In genomic region chr10:86778398-86779116, GRCm38 (mm10) we compare ENCODE assay signal across 7 mouse cellular contexts. TPM values are rescaled to one million over a fixed set of nuclear protein-coding genes. Genes with fewer than 3 reads are reported as not detected.
DNase-seq lines count a peak whose midpoint lies in the region; ATAC-seq lines count a peak whose summit lies in the region.

Gene Nt5dc3 (plus strand): TSS chr10:86779005.

- WGBS in intestine, embryonic 15.5 days: under 1% methylated on average over 44 of the region's 44 CpGs
- under 1% methylated on average over 44 of the region's 44 CpGs for WGBS in midbrain, embryonic 10.5 days

- intact Hi-C loops in gastrocnemius, postnatal 36 days (cut with DNase I): loop anchor here (5.0 kb wide), 1 partner anchor 71 kb away; the partner anchor contains the start of genes Hsp90b1 and Ttc41
- intact Hi-C loops in left cerebral cortex, postnatal 25 days (cut with DNase I): loop anchor here (1.0 to 2.0 kb wide), 2 partner anchors 42 to 72 kb away; no protein-coding TSS in a partner anchor

- H3K9ac ChIP-seq in intestine, embryonic 15.5 days: peak within 1 kb of the TSS; percentile 63

- no peaks in the 10 kb centered on the region for H3K27me3 ChIP-seq in intestine, embryonic 15.5 days (replicated peaks)
- peaks cover 36% of the 10 kb centered on the region for H3K27me3 ChIP-seq in midbrain, embryonic 10.5 days (ENCODE audit: low read depth, poor library complexity, severe bottlenecking)

- H3K9me3 ChIP-seq in intestine, embryonic 15.5 days: no peaks in the 10 kb centered on the region
- H3K9me3 ChIP-seq in midbrain, embryonic 10.5 days (replicated peaks): no peaks in the 10 kb centered on the region

- peak; percentile 99 for DNase-seq in adrenal gland, adult 2 months
- peak; percentile 95 for DNase-seq in embryo, embryonic 11.5 days (ENCODE audit: low read depth, low spot score)
- DNase-seq in gastrocnemius, postnatal 36 days: peak; percentile 96 to 97
- peak; percentile 90 to 96 for DNase-seq in left cerebral cortex, postnatal 25 days (ENCODE audit: low spot score in 2 of 2)
- peak; percentile 97 for DNase-seq in midbrain, embryonic 10.5 days (ENCODE audit: low spot score)
- peak; percentile 90 for DNase-seq in right cerebral cortex, postnatal 4 days

- ATAC-seq in intestine, embryonic 15.5 days: peak; percentile 96

- peak within 1 kb of the TSS; percentile 72 for H3K27ac ChIP-seq in intestine, embryonic 15.5 days
- peak within 1 kb of the TSS; percentile 88 for H3K27ac ChIP-seq in midbrain, embryonic 10.5 days (replicated peaks)

- H3K4me1 ChIP-seq in intestine, embryonic 15.5 days (replicated peaks): peaks cover 16% of the 10 kb centered on the region; the same call in 1 of the 2 replicates
- peaks cover 40% of the 10 kb centered on the region for H3K4me1 ChIP-seq in midbrain, embryonic 10.5 days

- no peaks in the 10 kb centered on the region for H3K36me3 ChIP-seq in intestine, embryonic 15.5 days
- no peaks in the 10 kb centered on the region for H3K36me3 ChIP-seq in midbrain, embryonic 10.5 days

- H3K4me2 ChIP-seq in intestine, embryonic 15.5 days (replicated peaks): peak within 1 kb of the TSS; percentile 97

- peak within 1 kb of the TSS; percentile 66 for H3K4me3 ChIP-seq in intestine, embryonic 15.5 days (replicated peaks)
- peak within 1 kb of the TSS; percentile 61 for H3K4me3 ChIP-seq in midbrain, embryonic 10.5 days

RNA-seq across cellular contexts. Expression of gene Nt5dc3, which starts in this region (rescaled TPM):
- total RNA-seq in adrenal gland, adult 2 months (2021): 10 to 100 TPM; 29.8 to 57.4 TPM
- 29.0 and 30.2 TPM in 2 replicates for polyA plus RNA-seq in adrenal gland, adult 2 months (2012; rRNA removed)
- total RNA-seq in gastrocnemius, postnatal 36 days (2021): 10 to 100 TPM; 44.4 to 53.9 TPM
- 1.0 and 1.1 TPM in 2 replicates for polyA plus RNA-seq in intestine, embryonic 15.5 days (2015; fragmentation: Nextera tagmentation; extraction: Ambion mirVana)
- total RNA-seq in left cerebral cortex, postnatal 25 days (2021): 10 to 100 TPM; 81.0 to 81.1 TPM
- 0.67 and 0.72 TPM in 2 replicates for polyA plus RNA-seq in midbrain, embryonic 10.5 days (2016; fragmentation: Nextera tagmentation; extraction: Ambion mirVana)

Comparison
In these comparisons a context has a peak if more than half of its experiments do, and no peak if none do; other contexts are left out.
1. Peak in every context shown above with its lines: DNase-seq, ATAC-seq, H3K4me3 ChIP-seq and H3K27ac ChIP-seq.
2. RNA of gene Nt5dc3 (polyA plus RNA-seq): 29.0 to 30.2 TPM in adrenal gland, adult 2 months; 1.0 to 1.1 TPM in intestine, embryonic 15.5 days and 0.67 to 0.72 TPM in midbrain, embryonic 10.5 days; every median in the first group is over 10 times any median in the second.
3. Peak in DNase-seq, H3K4me3 ChIP-seq and H3K27ac ChIP-seq in midbrain, embryonic 10.5 days; RNA of the gene not detected or under 1 TPM.